Mouse (Mus musculus) urinary bladder, postnatal 36 days (tissue): ENCODE data around the gene Nhlh2.

Experiments used
- DNase-seq, 2 experiments: peaks; one replicate each; pipeline ENCODE4 v3.0.0; 2022; ENCODE audit warnings: low spot score in 2 of 2, mixed read lengths in 1 of 2

The Nhlh2 gene

GRCm38 (mm10) chr3:102009926-102010381 is at the start of gene Nhlh2:
TSS of gene Nhlh2 (plus strand) at chr3:102010076.
- no peak for DNase-seq

GRCm38 (mm10) chr3:101961146-101961835 is 48.6 kb upstream of the Nhlh2 start:
- DNase-seq, result no peak

GRCm38 (mm10) chr3:101963501-101963900 is 46.4 kb upstream of the Nhlh2 start:
- no peak for DNase-seq

GRCm38 (mm10) chr3:101964352-101964751 is 45.5 kb upstream of the Nhlh2 start:
- DNase-seq, result no peak

- DNase-seq, result no peak
Observed at GRCm38 (mm10) chr3:101966825-101967558, 42.9 kb upstream of the Nhlh2 start.

- DNase-seq, result no peak
Observed at GRCm38 (mm10) chr3:101975337-101975736, 34.5 kb upstream of the Nhlh2 start.

- DNase-seq, result no peak
Observed at GRCm38 (mm10) chr3:101978299-101978994, 31.4 kb upstream of the Nhlh2 start.

- DNase-seq, result no peak
Observed at GRCm38 (mm10) chr3:101983917-101984316, 26.0 kb upstream of the Nhlh2 start.

- DNase-seq, result no peak
Observed at GRCm38 (mm10) chr3:101985634-101986033, 24.2 kb upstream of the Nhlh2 start.

GRCm38 (mm10) chr3:101990136-101990535 is 19.7 kb upstream of the Nhlh2 start:
- DNase-seq, result no peak

- DNase-seq, result no peak
Observed at GRCm38 (mm10) chr3:101990995-101991516, 18.8 kb upstream of the Nhlh2 start.

GRCm38 (mm10) chr3:101997851-101998250 is 12.0 kb upstream of the Nhlh2 start:
- DNase-seq, result no peak

GRCm38 (mm10) chr3:102010681-102011317 is 923 bp downstream of the Nhlh2 start:
- DNase-seq, result no peak

- DNase-seq, result no peak
Observed at GRCm38 (mm10) chr3:102011318-102012075, 1.6 kb downstream of the Nhlh2 start.

- DNase-seq, result no peak
Observed at GRCm38 (mm10) chr3:102012076-102012610, 2.3 kb downstream of the Nhlh2 start.

- no peak for DNase-seq
Observed at GRCm38 (mm10) chr3:102012611-102013211, 2.8 kb downstream of the Nhlh2 start.

GRCm38 (mm10) chr3:102020604-102021003 is 10.7 kb downstream of the Nhlh2 start:
- DNase-seq, result no peak

GRCm38 (mm10) chr3:102022721-102023120 is 12.8 kb downstream of the Nhlh2 start:
- DNase-seq, result no peak

- no peak for DNase-seq
Observed at GRCm38 (mm10) chr3:102023337-102023736, 13.5 kb downstream of the Nhlh2 start.

- no peak for DNase-seq
Observed at GRCm38 (mm10) chr3:102023829-102024228, 14.0 kb downstream of the Nhlh2 start.
